Mouse (Mus musculus) kidney, postnatal 10 days (tissue): ENCODE data around the gene Bcat2.

ENCODE experiments used
- DNase-seq: peaks from one replicate; pipeline ENCODE4 v3.0.0; 2021; ENCODE audit warnings: mixed read lengths

Gene Bcat2

GRCm38 (mm10) chr7:45550821-45551511, 19.0 kb upstream of the Bcat2 start:
- no peak for DNase-seq

- DNase-seq: no peak
Measured at GRCm38 (mm10) chr7:45551512-45551883, 18.5 kb upstream of the Bcat2 start.

GRCm38 (mm10) chr7:45553519-45553918, 16.4 kb upstream of the Bcat2 start:
- DNase-seq: no peak

- DNase-seq: no peak
Measured at GRCm38 (mm10) chr7:45553990-45554389, 16.0 kb upstream of the Bcat2 start.

- DNase-seq: no peak
Measured at GRCm38 (mm10) chr7:45554744-45555143, 15.2 kb upstream of the Bcat2 start, which contains the start of gene Hsd17b14. Gene Hsd17b14, plus strand, starts transcription at chr7:45554893.

- peak; percentile 91 for DNase-seq
Measured at GRCm38 (mm10) chr7:45555787-45556186, 14.2 kb upstream of the Bcat2 start.

- DNase-seq: peak; percentile 34
Measured at GRCm38 (mm10) chr7:45558907-45559306, 11.0 kb upstream of the Bcat2 start.

- no peak for DNase-seq
Measured at GRCm38 (mm10) chr7:45560241-45560640, 9.7 kb upstream of the Bcat2 start.

GRCm38 (mm10) chr7:45560843-45561623, 8.9 kb upstream of the Bcat2 start:
- peak; percentile 89 for DNase-seq

GRCm38 (mm10) chr7:45561624-45562520, 8.1 kb upstream of the Bcat2 start:
- no peak for DNase-seq

- DNase-seq: no peak
Measured at GRCm38 (mm10) chr7:45564811-45565210, 5.1 kb upstream of the Bcat2 start.

- DNase-seq: no peak
Measured at GRCm38 (mm10) chr7:45565446-45565845, 4.5 kb upstream of the Bcat2 start.

- DNase-seq: no peak
Measured at GRCm38 (mm10) chr7:45567112-45567779, 2.7 kb upstream of the Bcat2 start.

- DNase-seq: peak; percentile 95
Measured at GRCm38 (mm10) chr7:45567780-45568516, 2.0 kb upstream of the Bcat2 start.

- no peak for DNase-seq
Measured at GRCm38 (mm10) chr7:45568601-45569473, 1.1 kb upstream of the Bcat2 start.

- DNase-seq: no peak
Measured at GRCm38 (mm10) chr7:45571966-45572365, 2.0 kb downstream of the Bcat2 start.

- no peak for DNase-seq
Measured at GRCm38 (mm10) chr7:45573954-45574353, 4.0 kb downstream of the Bcat2 start.

- DNase-seq: peak; percentile 70
Measured at GRCm38 (mm10) chr7:45574472-45575379, 4.8 kb downstream of the Bcat2 start.

- DNase-seq: no peak
Measured at GRCm38 (mm10) chr7:45585923-45586322, 16.0 kb downstream of the Bcat2 start.
